Mouse (Mus musculus): Measurements from ENCODE around the gene Camkmt.

GRCm38 (mm10) chr17:85159526-85159925 is 69.2 kb downstream of the Camkmt start:
- no peak for TF ChIP-seq POLR2A (IDR thresholded peaks at IDR 0.05; ENCODE audit: borderline replicate concordance, extremely low read depth, insufficient read depth, insufficient read length, poor library complexity, severe bottlenecking)
- TF ChIP-seq CTCF (IDR thresholded peaks at IDR 0.05; ENCODE audit: borderline replicate concordance, extremely low read depth, insufficient read depth, insufficient read length): no peak

Measured in brain, embryonic 14.5 days (tissue).